Comparison of ENCODE assay signal across 20 mouse cellular contexts in genomic region chr6:28549374-28549773, GRCm38 (mm10).
A peak's percentile ranks its signal among the peaks of the same experiment; 100 is the strongest.
DNase-seq lines count a peak whose midpoint lies in the region; ATAC-seq and TF ChIP-seq lines count a peak whose summit lies in the region.
"Had no signal": no experiment of that assay in that cellular context is flagged by ENCODE, and none has a peak within 500 bp of the region (broad histone marks: within the 10 kb centered on the region; RNA-seq: fewer than 3 reads in every experiment).

No protein-coding gene starts in this region.

- no peak overlapping the region for H3K4me3 ChIP-seq in liver, adult 2 months (ENCODE audit: insufficient read depth, low read depth, low read length)
- H3K4me3 ChIP-seq in liver, embryonic 12.5 days = no peak overlapping the region
- H3K4me3 ChIP-seq: forebrain, embryonic 10.5 days; layer of hippocampus, adult 2 months; midbrain, embryonic 10.5 days had no signal

- H3K9ac ChIP-seq in liver, adult 2 months (ENCODE audit: low read depth, low read length) = no peak overlapping the region
- H3K9ac ChIP-seq in liver, embryonic 12.5 days = no peak overlapping the region
- H3K9ac ChIP-seq: lung, embryonic 14.5 days had no signal

- H3K27me3 ChIP-seq in liver, adult 2 months (ENCODE audit: control insufficient read depth, insufficient read depth, low read length) = no peaks in the 10 kb centered on the region
- H3K27me3 ChIP-seq in liver, embryonic 12.5 days (replicated peaks) = no peaks in the 10 kb centered on the region
- H3K27me3 ChIP-seq: Patski had no signal

- H3K4me1 ChIP-seq in liver, adult 2 months (ENCODE audit: control insufficient read depth, insufficient read depth, low read length) = no peaks in the 10 kb centered on the region
- no peaks in the 10 kb centered on the region for H3K4me1 ChIP-seq in liver, embryonic 12.5 days

- H3K36me3 ChIP-seq in liver, adult 2 months (ENCODE audit: control insufficient read depth, insufficient read depth, low read length) = peaks cover 60% of the 10 kb centered on the region
- H3K36me3 ChIP-seq in liver, embryonic 12.5 days = peaks cover 66% of the 10 kb centered on the region

- H3K27ac ChIP-seq in liver, adult 2 months (replicated peaks; ENCODE audit: insufficient read depth, low read depth, low read length) = no peak overlapping the region
- H3K27ac ChIP-seq in liver, embryonic 12.5 days = no peak overlapping the region
- H3K27ac ChIP-seq: forebrain, embryonic 10.5 days; layer of hippocampus, adult 2 months; midbrain, embryonic 10.5 days had no signal

- peak; percentile 13 for DNase-seq in liver, adult 2 months (ENCODE audit: extremely low read depth, low read depth, low spot score)
- peak; percentile 52 for DNase-seq in cerebellum, adult 11 months
- DNase-seq in cerebellum, adult 9-11 months = peak; percentile 75
- peak; percentile 61 for DNase-seq in gonadal fat pad, adult 2 months (ENCODE audit: low read depth)
- no peak for DNase-seq in layer of hippocampus, postnatal 14 days (ENCODE audit: low spot score in 2 of 2)
- DNase-seq in testis, postnatal 10 days (ENCODE audit: low spot score) = no peak
- DNase-seq: adrenal gland, postnatal 25 days; gastrocnemius, postnatal 14 days; kidney, adult 8-10 months; kidney, postnatal 14 days; left cerebral cortex, postnatal 4 days; liver; lung, embryonic 14.5 days; lung, postnatal 4 days had no signal

- H3K9me3 ChIP-seq in liver, embryonic 12.5 days (replicated peaks) = no peaks in the 10 kb centered on the region
- H3K9me3 ChIP-seq: forebrain, embryonic 10.5 days; midbrain, embryonic 10.5 days had no signal

- no peaks in the 10 kb centered on the region; the same call in 1 of the 2 replicates for H3K79me2 ChIP-seq in liver, adult 2 months (ENCODE audit: control insufficient read depth, insufficient read depth, low read length)

- no peak overlapping the region for H3K4me2 ChIP-seq in liver, embryonic 12.5 days
- H3K4me2 ChIP-seq: lung, embryonic 14.5 days had no signal

- ATAC-seq in liver, embryonic 12.5 days = no peak
- ATAC-seq: inflammation-experienced regulatory T-cells, adult 6 months; Patski had no signal

- no peak for TF ChIP-seq CTCF in liver, adult 2 months (IDR thresholded peaks at IDR 0.05; ENCODE audit: low read depth, low read length)

- no peak for TF ChIP-seq POLR2A in liver, adult 2 months (IDR thresholded peaks at IDR 0.05; ENCODE audit: extremely low read depth, insufficient read depth, low read length)

- 59% methylated on average over 2 of the region's 2 CpGs for WGBS in liver, adult 2 months
- WGBS in liver, embryonic 12.5 days (ENCODE audit: insufficient replicate concordance) = 75% methylated on average over 2 of the region's 2 CpGs

Comparison
In these comparisons a context has a peak if more than half of its experiments do, and no peak if none do; other contexts are left out.
1. DNase-seq: peak in liver, adult 2 months (single experiment), cerebellum, adult 11 months (single experiment), cerebellum, adult 9-11 months (single experiment) and gonadal fat pad, adult 2 months (single experiment); none in layer of hippocampus, postnatal 14 days (0 of 2) and testis, postnatal 10 days (single experiment).